Mouse (Mus musculus) right cerebral cortex, postnatal 36 days (tissue): ENCODE measurements at regions not wholly inside any gene's neighbourhood (a gene's known extent, or its start where the extent isn't known, plus 50 kb on each side); places are given as distances from the start of the nearest gene placed in this dataset.

Experiments used
- DNase-seq, 2 experiments: peaks; one replicate each; pipeline ENCODE4 v3.0.0; 2022; ENCODE audit warnings: low spot score in 2 of 2, mixed read lengths in 1 of 2

DNA sequence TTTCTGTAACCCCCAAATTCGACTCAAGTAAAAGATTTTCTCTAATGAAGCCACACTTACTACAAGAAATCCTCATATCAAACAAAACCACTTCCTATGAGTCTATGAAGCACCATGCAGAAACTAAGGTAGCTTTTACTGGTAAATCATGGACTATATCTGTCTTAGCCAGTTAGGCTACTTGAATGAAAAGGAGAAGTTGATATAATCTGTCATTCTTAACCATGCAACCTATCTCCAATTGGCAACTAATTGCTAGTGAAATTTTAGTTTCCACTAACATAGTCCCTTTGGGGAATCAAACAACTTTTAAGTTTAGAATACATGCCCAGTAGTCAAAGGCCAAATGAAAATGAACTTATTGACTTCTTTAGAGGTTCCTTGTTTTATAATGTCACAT is 473.4 kb upstream of the Tgif2lx2 start:
- DNase-seq, result no peak

DNA sequence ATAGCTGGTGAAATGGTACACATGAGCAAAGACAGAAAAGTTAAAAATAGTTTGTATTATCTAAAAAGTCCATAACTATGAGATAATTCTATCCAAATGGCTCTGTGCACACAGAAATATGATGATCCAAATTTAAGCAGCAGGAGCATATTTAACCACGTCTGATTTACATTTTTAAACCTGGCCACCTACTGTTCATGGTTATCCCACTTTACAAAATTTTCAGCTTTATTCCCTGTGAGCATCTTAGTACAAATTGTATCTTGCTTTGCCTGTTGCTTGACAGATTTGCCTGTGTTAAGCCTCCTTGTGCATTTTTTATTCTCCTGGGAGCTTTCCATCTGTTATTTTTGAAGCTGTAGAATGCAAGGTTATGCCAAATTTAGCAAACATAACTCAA is 471.2 kb upstream of the Tgif2lx2 start:
- DNase-seq, result peak in 1 of 2 experiments; percentile 2

- DNase-seq, result no peak
Observed at GRCm38 (mm10) chrX:117989899-117990298, 437.1 kb upstream of the Tgif2lx2 start.
